Mouse (Mus musculus): Measurements from ENCODE around the gene Gm28042. TPM values are rescaled to one million over a fixed set of nuclear protein-coding genes. Genes with fewer than 3 reads are reported as not detected.

Gm28042 gene
- polyA plus RNA-seq, 1 experiment from 2014 or later, result 5.6 TPM

DNA sequence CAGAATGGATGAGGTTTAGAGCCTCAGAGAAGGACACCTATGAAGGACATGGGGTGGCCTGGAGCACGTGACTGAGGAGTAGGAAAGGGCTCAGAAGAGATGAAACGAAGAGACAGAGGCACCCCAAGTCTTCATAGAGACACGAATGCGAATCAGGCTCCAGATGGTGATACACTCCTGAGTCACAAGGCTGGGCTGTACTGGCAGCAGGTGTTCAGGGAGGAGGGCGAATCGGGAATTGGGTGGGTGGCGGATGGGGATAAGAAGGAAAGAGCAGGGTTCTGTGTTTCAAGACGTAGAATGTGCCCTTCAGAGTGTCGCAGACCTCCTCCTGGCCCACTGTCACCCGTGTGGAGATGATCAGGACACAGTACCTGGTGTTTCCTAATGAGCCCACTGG is 38.0 kb downstream of the Gm28042 start:
- H3K27ac ChIP-seq, result no peak overlapping the region
- H3K27me3 ChIP-seq, result no peaks in the 10 kb centered on the region
- ATAC-seq (ENCODE audit: low FRiP score), result no peak
- no peak overlapping the region for H3K9ac ChIP-seq
- no peaks in the 10 kb centered on the region for H3K36me3 ChIP-seq
- no peaks in the 10 kb centered on the region for H3K9me3 ChIP-seq
- WGBS, result 91% methylated on average over 10 of the region's 10 CpGs
- peaks cover 11% of the 10 kb centered on the region for H3K4me1 ChIP-seq (replicated peaks)
- H3K4me3 ChIP-seq, result no peak overlapping the region
- H3K4me2 ChIP-seq, result no peak overlapping the region

DNA sequence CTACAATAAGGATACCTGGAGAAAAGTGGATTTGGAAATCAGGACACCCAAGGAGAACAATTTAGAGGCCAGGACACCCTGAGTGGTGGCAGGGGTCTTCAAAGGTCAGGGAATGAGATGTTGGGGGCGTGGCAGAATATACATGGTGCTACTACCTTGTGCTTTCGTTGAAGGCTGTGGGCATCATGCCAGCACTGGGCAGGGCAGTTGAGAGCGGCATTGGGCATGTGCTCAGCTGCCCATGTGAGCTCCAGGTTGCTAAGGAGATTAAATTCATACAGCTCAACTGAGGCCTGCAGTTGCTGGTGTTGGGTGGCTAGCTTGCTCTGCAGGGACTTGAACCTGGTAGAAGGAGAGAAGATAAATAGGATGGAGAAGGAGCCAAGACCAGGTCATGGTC is 38.9 kb downstream of the Gm28042 start:
- H3K27me3 ChIP-seq, result no peaks in the 10 kb centered on the region
- no peak overlapping the region for H3K9ac ChIP-seq
- no peaks in the 10 kb centered on the region for H3K9me3 ChIP-seq
- no peaks in the 10 kb centered on the region for H3K36me3 ChIP-seq
- no peak overlapping the region for H3K27ac ChIP-seq
- H3K4me2 ChIP-seq, result no peak overlapping the region
- H3K4me3 ChIP-seq, result no peak overlapping the region
- WGBS, result 81% methylated on average over 3 of the region's 3 CpGs
- H3K4me1 ChIP-seq (replicated peaks), result peaks cover 11% of the 10 kb centered on the region
- no peak for ATAC-seq (ENCODE audit: low FRiP score)

DNA sequence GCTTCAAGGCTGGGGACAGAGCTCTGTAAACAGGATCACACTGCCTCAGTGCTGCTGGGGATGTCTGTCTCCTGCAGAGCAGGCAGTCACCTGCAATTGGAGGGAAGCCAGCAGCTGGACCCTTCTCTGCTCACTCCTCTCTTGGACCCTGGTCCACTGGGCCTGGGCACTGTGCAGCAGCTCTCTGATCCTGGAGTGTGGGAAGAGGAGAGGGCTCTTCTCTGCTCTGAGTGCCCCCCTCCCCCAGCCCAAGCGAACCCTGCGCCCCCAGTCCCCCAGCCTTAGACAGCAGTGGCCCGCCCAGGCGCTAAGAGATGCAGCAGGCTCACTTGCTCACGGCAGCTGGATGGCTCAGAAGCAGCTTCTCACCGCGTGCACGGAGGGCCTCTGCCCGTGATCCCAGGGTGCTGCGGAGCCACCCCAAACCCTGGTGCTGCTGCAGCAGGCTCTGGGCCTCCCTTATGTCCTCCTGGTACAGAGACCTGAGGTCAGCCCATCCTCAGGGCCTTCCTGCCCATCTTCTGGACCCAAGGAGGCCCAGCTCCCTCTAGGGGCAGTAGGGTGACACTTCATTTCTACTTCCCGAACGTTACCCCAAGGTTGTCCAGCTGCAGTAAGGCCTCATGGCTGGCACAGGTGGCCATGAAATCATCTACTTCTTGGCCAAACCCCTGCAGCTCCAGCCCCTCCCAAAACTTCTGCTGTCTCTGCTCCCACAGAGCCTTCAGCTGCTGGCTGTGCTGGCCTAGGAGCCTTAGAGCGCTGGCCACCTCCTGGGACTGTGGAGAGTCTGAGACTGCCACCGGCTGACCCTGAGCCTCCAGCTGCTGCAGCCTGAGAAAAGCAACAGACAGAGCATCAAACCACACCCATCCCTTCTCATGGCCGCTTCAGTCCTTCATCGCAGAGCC is 41.5 kb downstream of the Gm28042 start:
- peak overlapping the region; percentile 19; the same call in 1 of the 2 replicates for H3K4me2 ChIP-seq
- peak; percentile 33; the same call in 1 of the 2 replicates for ATAC-seq (ENCODE audit: low FRiP score)

DNA sequence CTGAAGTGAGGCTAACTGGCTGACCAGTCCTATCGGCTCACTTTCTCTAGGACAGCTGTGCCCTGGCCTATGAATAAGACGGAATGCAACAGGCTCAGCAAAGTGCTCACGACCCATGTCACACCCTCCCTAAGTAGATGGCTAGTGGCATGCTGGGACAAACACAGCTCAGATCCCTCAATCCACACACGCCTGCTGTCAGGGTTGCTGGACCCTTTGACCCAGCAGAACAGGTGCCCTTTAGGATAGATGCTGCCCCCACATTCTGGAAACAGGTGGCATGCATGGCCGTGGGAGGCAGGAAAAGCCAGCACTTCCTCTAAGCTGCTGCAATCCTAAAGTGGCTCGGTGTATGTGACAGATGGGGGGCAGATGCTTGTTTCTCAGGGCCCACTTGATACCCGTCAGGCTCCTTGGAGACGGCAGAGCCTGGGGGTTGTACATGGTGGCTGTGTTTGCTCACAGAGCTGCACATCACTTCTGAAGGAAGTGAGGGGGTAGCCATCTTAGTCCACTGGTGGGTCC is 42.2 kb downstream of the Gm28042 start:
- H3K27ac ChIP-seq, result no peak overlapping the region
- H3K9me3 ChIP-seq, result no peaks in the 10 kb centered on the region
- H3K4me2 ChIP-seq, result no peak overlapping the region
- no peak for ATAC-seq (ENCODE audit: low FRiP score)
- peak overlapping the region; percentile 19; the same call in 1 of the 2 replicates for H3K9ac ChIP-seq
- WGBS, result 69% methylated on average over 8 of the region's 8 CpGs
- H3K4me1 ChIP-seq (replicated peaks), result peaks cover 11% of the 10 kb centered on the region
- no peaks in the 10 kb centered on the region for H3K36me3 ChIP-seq
- H3K27me3 ChIP-seq, result peaks cover 5% of the 10 kb centered on the region
- H3K4me3 ChIP-seq, result no peak overlapping the region

More for the DNA sequence above, 41.5 kb downstream of the Gm28042 start:
- H3K9ac ChIP-seq, result peak overlapping the region; percentile 26; the same call in 1 of the 2 replicates
- H3K36me3 ChIP-seq, result no peaks in the 10 kb centered on the region
- no peaks in the 10 kb centered on the region for H3K9me3 ChIP-seq
- no peak overlapping the region for H3K4me3 ChIP-seq
- H3K4me1 ChIP-seq (replicated peaks), result peaks cover 11% of the 10 kb centered on the region
- no peak overlapping the region for H3K27ac ChIP-seq
- H3K27me3 ChIP-seq, result no peaks in the 10 kb centered on the region
- WGBS, result 39% methylated on average over 16 of the region's 16 CpGs

DNA sequence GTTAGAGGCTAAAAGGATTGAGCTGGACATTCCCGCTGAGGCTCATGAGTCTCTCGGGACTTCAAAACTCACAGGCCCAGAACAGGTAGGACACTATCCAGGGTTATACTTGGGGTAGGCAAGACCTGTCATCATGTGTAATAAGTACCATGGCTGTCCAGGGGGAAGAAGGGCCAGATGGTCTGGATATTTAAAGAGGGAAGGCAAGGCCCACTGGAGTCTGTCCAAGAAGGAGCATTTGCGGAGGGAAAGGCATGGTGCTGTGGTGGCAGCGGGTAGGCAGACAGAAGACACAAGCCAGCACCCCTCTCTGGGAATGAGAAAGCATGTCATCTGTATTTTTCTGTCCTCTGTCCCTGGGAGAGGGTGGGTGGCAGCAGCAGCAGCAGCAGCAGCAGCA is 46.8 kb downstream of the Gm28042 start:
- Histone ChIP-seq H3K27ac (no peak overlapping the region), H3K36me3 (no peaks in the 10 kb centered on the region), H3K4me1 (replicated peaks) (peaks cover 15% of the 10 kb centered on the region), H3K27me3 (peaks cover 36% of the 10 kb centered on the region), H3K9me3 (no peaks in the 10 kb centered on the region), H3K4me3 (no peak overlapping the region), H3K4me2 (no peak overlapping the region), H3K9ac (no peak overlapping the region)
- ATAC-seq (ENCODE audit: low FRiP score), result no peak
- 93% methylated on average over 4 of the region's 4 CpGs for WGBS

DNA sequence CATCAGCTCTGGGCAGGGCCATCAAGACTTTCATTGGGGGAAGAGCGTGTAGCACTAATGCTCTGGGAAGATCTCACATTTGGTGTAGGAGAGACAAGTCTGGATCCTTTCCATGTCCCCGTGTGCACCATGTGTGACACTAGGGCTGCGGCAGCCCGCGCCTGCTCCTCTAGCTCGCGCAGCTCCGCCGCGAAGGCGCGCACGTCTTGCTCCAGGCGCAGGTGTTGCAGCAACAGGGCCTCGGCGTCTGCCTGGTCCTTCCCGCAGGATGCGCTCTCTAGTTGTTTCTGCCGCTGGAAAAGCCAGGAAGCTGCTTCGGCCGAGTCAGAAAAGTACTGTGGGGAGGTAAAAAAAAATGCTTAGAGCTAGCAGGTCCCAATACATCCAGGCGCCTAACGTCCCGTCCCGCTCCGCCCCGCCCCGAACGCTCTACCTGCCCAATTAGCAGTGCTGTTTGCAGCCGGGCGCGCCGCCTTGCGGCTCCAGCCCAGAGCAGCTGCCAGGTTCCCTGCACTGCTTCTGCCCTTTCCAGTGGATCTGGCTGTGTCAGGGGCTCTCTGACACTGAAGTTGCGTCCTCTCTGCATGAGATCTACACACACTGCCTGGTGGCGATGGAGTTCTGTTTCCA is 48.9 kb downstream of the Gm28042 start:
- 2% methylated on average over 36 of the region's 36 CpGs for WGBS
- no peaks in the 10 kb centered on the region for H3K9me3 ChIP-seq
- peak overlapping the region; percentile 2 for H3K9ac ChIP-seq
- peak overlapping the region; percentile 64 for H3K4me2 ChIP-seq
- H3K36me3 ChIP-seq, result no peaks in the 10 kb centered on the region
- ATAC-seq (ENCODE audit: low FRiP score), result peak; percentile 72; the same call in 1 of the 2 replicates
- H3K27me3 ChIP-seq, result peaks cover 36% of the 10 kb centered on the region
- peak overlapping the region; percentile 43 for H3K4me3 ChIP-seq
- no peak overlapping the region for H3K27ac ChIP-seq
- peaks cover 11% of the 10 kb centered on the region for H3K4me1 ChIP-seq (replicated peaks)

DNA sequence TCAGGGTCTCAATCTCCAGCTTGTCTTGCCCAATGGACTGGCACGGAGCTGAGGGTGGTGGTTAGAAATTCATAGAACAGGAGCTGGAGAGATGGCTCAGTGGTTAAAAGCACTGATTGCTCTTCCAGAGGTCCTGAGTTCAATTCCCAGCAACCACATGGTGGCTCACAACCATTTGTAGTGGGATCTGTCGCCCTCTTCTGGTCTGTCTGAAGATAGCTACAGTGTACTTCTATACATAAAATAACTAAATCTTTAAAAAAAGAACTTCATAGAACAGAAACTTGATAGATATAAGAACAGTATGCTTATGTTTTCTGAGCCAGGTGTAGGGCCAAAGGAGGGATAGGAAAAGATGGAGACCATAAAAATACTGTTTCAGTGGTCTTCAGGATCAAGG is 55.1 kb downstream of the Gm28042 start:
- no peaks in the 10 kb centered on the region for H3K4me1 ChIP-seq (replicated peaks)
- ATAC-seq (ENCODE audit: low FRiP score), result no peak
- no peak overlapping the region for H3K4me3 ChIP-seq
- no peak overlapping the region for H3K9ac ChIP-seq
- no peak overlapping the region for H3K4me2 ChIP-seq
- no peak overlapping the region for H3K27ac ChIP-seq
- peaks cover 2% of the 10 kb centered on the region for H3K27me3 ChIP-seq
- H3K36me3 ChIP-seq, result no peaks in the 10 kb centered on the region
- no peaks in the 10 kb centered on the region for H3K9me3 ChIP-seq
- WGBS, result 71% methylated on average over 2 of the region's 2 CpGs

DNA sequence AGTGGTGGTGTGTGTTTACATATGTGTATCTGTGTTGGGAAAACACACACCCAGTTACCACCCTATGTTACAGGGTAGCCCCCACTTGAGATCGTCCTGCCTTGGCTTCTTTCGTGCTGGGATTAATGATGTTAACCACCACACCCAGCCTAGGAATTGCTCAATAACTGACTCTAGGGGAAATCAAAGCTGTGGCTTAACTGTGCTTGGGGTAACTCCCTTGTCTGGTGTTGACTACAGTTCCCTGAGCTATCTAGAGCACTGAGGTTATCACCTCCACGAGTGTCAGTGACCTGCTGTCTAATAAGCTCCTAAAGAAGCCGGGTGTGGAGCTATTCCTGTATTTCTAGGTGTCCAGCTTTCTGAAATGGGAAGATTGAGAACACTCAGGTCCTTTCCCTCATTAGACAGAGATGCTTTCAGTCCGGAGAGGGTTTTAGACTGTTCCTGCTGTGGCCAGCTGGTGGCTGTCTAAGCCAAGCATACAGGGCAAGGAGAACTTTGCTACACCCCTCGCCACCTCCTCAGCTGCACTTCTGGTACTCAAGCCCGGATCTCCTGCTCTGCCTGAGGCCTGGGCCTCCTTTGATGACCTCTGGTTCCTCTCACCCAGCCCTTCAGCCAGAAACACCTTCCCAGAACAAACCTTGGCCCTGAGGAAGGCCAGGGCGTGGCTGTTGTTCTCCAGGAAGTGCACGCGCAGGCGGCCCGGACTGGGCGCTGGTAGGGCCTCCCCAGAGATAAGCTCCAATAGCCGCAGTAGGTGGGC is 57.5 kb downstream of the Gm28042 start:
- no peaks in the 10 kb centered on the region for H3K4me1 ChIP-seq (replicated peaks)
- 81% methylated on average over 14 of the region's 14 CpGs for WGBS
- H3K27ac ChIP-seq, result no peak overlapping the region
- no peak for ATAC-seq (ENCODE audit: low FRiP score)
- no peaks in the 10 kb centered on the region for H3K27me3 ChIP-seq
- H3K4me2 ChIP-seq, result no peak overlapping the region
- no peaks in the 10 kb centered on the region for H3K36me3 ChIP-seq
- no peak overlapping the region for H3K4me3 ChIP-seq
- H3K9me3 ChIP-seq, result no peaks in the 10 kb centered on the region
- H3K9ac ChIP-seq, result no peak overlapping the region

DNA sequence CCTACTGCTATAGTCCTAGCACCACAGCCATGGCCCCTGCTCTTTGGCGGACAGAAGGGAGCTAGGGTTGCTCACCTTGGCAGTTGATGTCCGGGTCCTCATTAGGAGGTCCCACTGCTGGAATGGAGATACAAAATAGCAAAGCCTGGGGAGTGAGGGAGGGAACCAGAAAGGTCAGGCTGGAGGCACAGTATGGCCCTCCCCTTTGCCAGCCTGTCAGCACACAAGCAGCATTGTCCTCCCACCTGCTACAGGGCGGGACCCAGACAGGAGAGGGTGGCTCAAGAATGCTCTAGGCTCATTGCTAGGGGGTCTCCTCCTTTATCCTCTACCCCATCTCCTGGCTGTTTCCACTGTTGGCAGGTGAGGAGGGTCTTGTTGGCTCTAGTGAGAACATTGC is 58.7 kb downstream of the Gm28042 start:
- Histone ChIP-seq H3K9ac (no peak overlapping the region), H3K27ac (no peak overlapping the region), H3K4me2 (no peak overlapping the region), H3K4me3 (no peak overlapping the region), H3K36me3 (no peaks in the 10 kb centered on the region), H3K27me3 (no peaks in the 10 kb centered on the region), H3K4me1 (replicated peaks) (no peaks in the 10 kb centered on the region), H3K9me3 (no peaks in the 10 kb centered on the region)
- no peak for ATAC-seq (ENCODE audit: low FRiP score)
- 85% methylated on average over 3 of the region's 3 CpGs for WGBS

DNA sequence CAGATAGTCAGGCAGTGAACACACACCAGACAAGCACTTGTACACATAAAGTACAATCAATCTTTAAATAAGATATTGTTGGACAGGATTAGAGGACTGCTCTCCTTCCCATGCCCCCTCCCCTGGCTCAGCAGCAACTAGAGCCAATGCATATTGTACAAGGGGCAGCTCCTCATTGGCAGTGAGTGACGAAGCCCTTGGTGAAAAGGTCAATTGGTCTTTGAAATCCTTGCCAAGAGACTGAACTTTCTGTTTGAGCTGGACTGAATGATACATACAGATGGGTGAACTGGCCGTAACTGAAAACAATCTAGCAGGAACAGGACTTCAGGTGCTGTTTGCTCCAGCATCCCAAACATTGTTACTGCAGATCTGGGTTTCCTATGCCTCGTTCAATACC is 60.1 kb downstream of the Gm28042 start:
- no peaks in the 10 kb centered on the region for H3K4me1 ChIP-seq (replicated peaks)
- no peaks in the 10 kb centered on the region for H3K27me3 ChIP-seq
- no peaks in the 10 kb centered on the region for H3K9me3 ChIP-seq
- no peak for ATAC-seq (ENCODE audit: low FRiP score)
- no peak overlapping the region for H3K4me2 ChIP-seq
- H3K4me3 ChIP-seq, result no peak overlapping the region
- no peak overlapping the region for H3K27ac ChIP-seq
- no peaks in the 10 kb centered on the region for H3K36me3 ChIP-seq
- WGBS, result 79% methylated on average over 3 of the region's 3 CpGs
- H3K9ac ChIP-seq, result no peak overlapping the region

DNA sequence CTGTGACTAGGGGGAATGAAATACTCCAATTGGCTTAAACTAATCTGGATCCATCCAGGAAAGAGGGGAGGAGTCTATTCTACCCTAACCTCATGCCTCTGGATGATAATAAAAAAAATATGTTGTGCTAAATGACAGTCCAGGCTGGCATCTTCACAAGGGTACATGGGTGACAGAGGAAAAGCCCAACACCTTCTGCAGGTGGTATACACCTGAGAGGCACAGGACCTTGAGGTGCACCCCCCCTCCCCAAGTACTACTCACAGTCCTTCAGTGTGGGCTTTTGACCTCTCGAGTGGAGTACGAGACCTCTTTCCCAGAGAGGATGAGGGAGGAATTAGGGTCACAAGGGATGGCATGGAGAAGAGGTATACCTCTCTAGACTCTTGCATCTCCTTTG is 60.6 kb downstream of the Gm28042 start:
- Histone ChIP-seq H3K4me1 (replicated peaks) (no peaks in the 10 kb centered on the region), H3K9ac (no peak overlapping the region), H3K27me3 (no peaks in the 10 kb centered on the region), H3K36me3 (no peaks in the 10 kb centered on the region), H3K4me2 (no peak overlapping the region), H3K4me3 (no peak overlapping the region), H3K27ac (no peak overlapping the region), H3K9me3 (no peaks in the 10 kb centered on the region)
- no peak for ATAC-seq (ENCODE audit: low FRiP score)
- WGBS, result 88% methylated on average over 2 of the region's 2 CpGs

DNA sequence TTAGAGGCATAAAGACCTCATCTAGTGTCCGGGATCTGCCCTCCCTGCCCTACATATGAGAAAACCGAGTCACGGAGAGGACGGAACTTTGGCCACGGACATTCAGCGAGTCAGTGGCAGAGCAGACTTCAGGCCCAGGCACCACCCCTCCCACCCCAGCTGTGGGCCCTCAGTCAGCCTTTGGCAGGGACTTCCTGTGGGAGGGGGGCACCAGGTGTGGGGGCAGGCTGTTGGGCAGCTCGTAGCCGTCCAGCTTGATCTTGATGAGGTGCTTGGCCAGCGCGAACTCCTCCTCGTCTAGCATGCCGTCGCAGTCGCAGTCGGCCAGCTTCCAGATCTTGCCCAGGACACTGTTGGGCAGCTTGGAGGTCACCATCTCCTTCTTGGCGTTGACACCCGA is 63.7 kb downstream of the Gm28042 start:
- no peak for ATAC-seq (ENCODE audit: low FRiP score)
- Histone ChIP-seq H3K27ac (no peak overlapping the region), H3K4me3 (no peak overlapping the region), H3K9ac (no peak overlapping the region), H3K4me2 (no peak overlapping the region), H3K9me3 (no peaks in the 10 kb centered on the region), H3K4me1 (replicated peaks) (no peaks in the 10 kb centered on the region), H3K27me3 (no peaks in the 10 kb centered on the region), H3K36me3 (no peaks in the 10 kb centered on the region)
- 92% methylated on average over 17 of the region's 17 CpGs for WGBS
